Mouse (Mus musculus) testis, adult 2 months (tissue): ENCODE results near the gene C130026I21Rik.
"Not testable (repeated sequence)": the region's sequence is repeated elsewhere in the genome, so short reads cannot be mapped to it uniquely, and the experiment has no call there.

Experiments
- CTCF ChIP-seq: fragments of 200-500 bp; IDR thresholded peaks from 2 replicates; pipeline ENCODE4 v1.5.1; 2012; ENCODE audit warnings: low read depth, mild to moderate bottlenecking, inconsistent platforms, low read length, moderate library complexity; ENCODE audit not compliant: control insufficient read depth, insufficient read depth, insufficient replicate concordance
- POLR2A ChIP-seq: fragments of 200-500 bp; IDR thresholded peaks from 2 replicates; pipeline ENCODE4 v1.6.1; 2012; ENCODE audit warnings: low read depth, mild to moderate bottlenecking, inconsistent platforms, low read length, moderate library complexity; ENCODE audit not compliant: control insufficient read depth

- not testable (repeated sequence) for TF ChIP-seq POLR2A, CTCF
Observed at GRCm38 (mm10) chr1:85010947-85011346, 259.4 kb downstream of the C130026I21Rik start.
